Mouse (Mus musculus): Measurements from ENCODE around the gene Rpl7a.

The Rpl7a gene

GRCm38 (mm10) chr2:26956811-26957487 lies 46.4 kb downstream of the Rpl7a start:
- no peak for ATAC-seq (ENCODE audit: low TSS enrichment)

- ATAC-seq (ENCODE audit: low TSS enrichment), result no peak
Observed at GRCm38 (mm10) chr2:26957488-26957859, 46.9 kb downstream of the Rpl7a start.

GRCm38 (mm10) chr2:26960756-26961155 lies 50.2 kb downstream of the Rpl7a start:
- no peak for ATAC-seq (ENCODE audit: low TSS enrichment)

Measured in frontal cortex, adult (tissue).